Mouse (Mus musculus) brown adipose tissue, adult 24 weeks (tissue): Measurements from ENCODE around the gene 1700029F12Rik. TPM values are rescaled to one million over a fixed set of nuclear protein-coding genes. Genes with fewer than 3 reads are reported as not detected.

Source experiments
- polyA plus RNA-seq: library from polyadenylated mRNA; stranded (reverse); fragments of >200 nt; gene quantifications from 2 replicates; pipeline ENCODE4 v1.2.4, GENCODE M21; 2012; ENCODE audit not compliant: missing spikeins, insufficient read depth, insufficient read length

1700029F12Rik gene
- polyA plus RNA-seq, 1 experiment = not detected

Other genes starting within 250 kb of the 1700029F12Rik start
- not detected in 2 replicates for gene Gcnt4, start 109.7 kb downstream of the 1700029F12Rik start, polyA plus RNA-seq
- not detected in 2 replicates for gene Fam169a, start 32.9 kb upstream of the 1700029F12Rik start, polyA plus RNA-seq
- 5.5 and 17.4 TPM in 2 replicates for gene Gm6169, start 64.9 kb upstream of the 1700029F12Rik start, polyA plus RNA-seq
- gene Gfm2, start 103.6 kb upstream of the 1700029F12Rik start, polyA plus RNA-seq = 49.3 and 53.9 TPM in 2 replicates
- 111 and 128 TPM in 2 replicates for gene Nsa2, start 103.6 kb upstream of the 1700029F12Rik start, polyA plus RNA-seq
- 14.6 and 16.0 TPM in 2 replicates for gene Hexb, start 164.0 kb upstream of the 1700029F12Rik start, polyA plus RNA-seq
- gene Enc1, start 206.7 kb upstream of the 1700029F12Rik start, polyA plus RNA-seq = 17.6 and 27.3 TPM in 2 replicates